Mouse (Mus musculus) MEL (cell line): ENCODE measurements around the gene Gbp8. TPM values are rescaled to one million over a fixed set of nuclear protein-coding genes. Genes with fewer than 3 reads are reported as not detected.
"Not testable (repeated sequence)": the region's sequence is repeated elsewhere in the genome, so short reads cannot be mapped to it uniquely, and the experiment has no call there.

Experiments used
- DNase-seq: peaks from one replicate; pipeline ENCODE4 v3.0.0; 2011; ENCODE audit warnings: low read depth, low spot score
- H3K27ac ChIP-seq: 2 replicates; pipeline ENCODE4 v1.5.1; 2012; ENCODE audit warnings: low read depth, mild to moderate bottlenecking, control low read depth, low read length, moderate library complexity; ENCODE audit not compliant: control insufficient read depth
- H3K27me3 ChIP-seq, 2 experiments: fragments of 150-350 bp in 1 of 2; sonication (generic) in 1 of 2; 2 replicates each; pipeline ENCODE4 v1.6.1; 2012; ENCODE audit warnings: low read length in 2 of 2, mild to moderate bottlenecking in 2 of 2, improper control_type of control experiment in 1 of 2, moderate library complexity in 1 of 2; ENCODE audit not compliant: insufficient read depth in 2 of 2, control insufficient read depth in 1 of 2
- H3K36me3 ChIP-seq, 2 experiments: 2 replicates each; pipeline ENCODE4 v1.6.1; 2012 to 2014; ENCODE audit warnings: low read length in 2 of 2, improper control_type of control experiment in 1 of 2, inconsistent platforms in 1 of 2, mild to moderate bottlenecking in 1 of 2; ENCODE audit not compliant: insufficient read depth in 2 of 2, control insufficient read depth in 1 of 2
- H3K4me1 ChIP-seq, 2 experiments: fragments of 150-350 bp in 1 of 2; sonication (generic) in 1 of 2; 2 replicates each; pipeline ENCODE4 v1.6.1; 2012; ENCODE audit warnings: low read length in 2 of 2, improper control_type of control experiment in 1 of 2, mild to moderate bottlenecking in 1 of 2; ENCODE audit not compliant: insufficient read depth in 2 of 2, control insufficient read depth in 1 of 2
- H3K4me3 ChIP-seq, 2 experiments: fragments of 150-350 bp in 1 of 2; sonication (generic) in 1 of 2; 2 replicates each; pipeline ENCODE4 v1.5.1; 2012; ENCODE audit warnings: low read depth in 2 of 2, low read length in 2 of 2, mild to moderate bottlenecking in 2 of 2, moderate library complexity in 2 of 2, control low read depth in 1 of 2, improper control_type of control experiment in 1 of 2; ENCODE audit not compliant: control insufficient read depth in 1 of 2, insufficient read depth in 1 of 2
- H3K79me2 ChIP-seq: 2 replicates; pipeline ENCODE4 v1.6.1; 2012; ENCODE audit warnings: mild to moderate bottlenecking, low read length, moderate library complexity; ENCODE audit not compliant: control insufficient read depth, poor library complexity, insufficient read depth
- H3K9ac ChIP-seq: 2 replicates; pipeline ENCODE4 v1.6.1; 2012; ENCODE audit warnings: low read depth, mild to moderate bottlenecking, control low read depth, low read length, moderate library complexity; ENCODE audit not compliant: control insufficient read depth, poor library complexity, severe bottlenecking
- H3K9me3 ChIP-seq: fragments of 150-350 bp; sonication (generic); replicated peaks from 2 replicates; pipeline ENCODE4 v1.6.1; 2012; ENCODE audit warnings: mild to moderate bottlenecking, low read length, improper control_type of control experiment, moderate library complexity; ENCODE audit not compliant: insufficient read depth
- BHLHE40 ChIP-seq: IDR thresholded peaks from 2 replicates; pipeline ENCODE4 v1.6.1; 2012; ENCODE audit warnings: low read depth, mild to moderate bottlenecking, inconsistent platforms, low read length, improper control_type of control experiment, borderline replicate concordance
- CHD1 ChIP-seq: IDR thresholded peaks from 2 replicates; pipeline ENCODE4 v1.6.1; 2012; ENCODE audit warnings: low read depth, mild to moderate bottlenecking, inconsistent platforms, low read length, improper control_type of control experiment
- E2F4 ChIP-seq: IDR thresholded peaks from 2 replicates; pipeline ENCODE4 v1.6.1; 2011; ENCODE audit warnings: low read depth, low read length, improper control_type of control experiment, borderline replicate concordance
- JUND ChIP-seq: IDR thresholded peaks from 2 replicates; pipeline ENCODE4 v1.6.1; 2011; ENCODE audit warnings: low read depth, mild to moderate bottlenecking, improper control_type of control experiment, low read length
- KAT2A ChIP-seq: conservative IDR thresholded peaks from 2 replicates; pipeline ENCODE4 v1.6.1; 2012; ENCODE audit warnings: low read depth, low read length, improper control_type of control experiment, inconsistent platforms
- MAFK ChIP-seq: IDR thresholded peaks from 2 replicates; pipeline ENCODE4 v1.6.1; 2011; ENCODE audit warnings: low read depth, mild to moderate bottlenecking, low read length, improper control_type of control experiment, borderline replicate concordance
- MAX ChIP-seq: IDR thresholded peaks from 2 replicates; pipeline ENCODE4 v1.6.1; 2011; ENCODE audit warnings: low read length, improper control_type of control experiment
- MAZ ChIP-seq: IDR thresholded peaks from 2 replicates; pipeline ENCODE4 v1.6.1; 2012; ENCODE audit warnings: low read depth, mild to moderate bottlenecking, inconsistent platforms, low read length, improper control_type of control experiment
- MEF2A ChIP-seq: IDR thresholded peaks from 2 replicates; pipeline ENCODE4 v1.6.1; 2014; ENCODE audit warnings: low read depth, mild to moderate bottlenecking, inconsistent platforms, low read length, improper control_type of control experiment; ENCODE audit not compliant: poor library complexity, insufficient replicate concordance, severe bottlenecking; ENCODE audit errors: extremely low read depth
- MYB ChIP-seq: IDR thresholded peaks from 2 replicates; pipeline ENCODE4 v1.6.1; 2011; ENCODE audit warnings: mild to moderate bottlenecking, low read depth, low read length, improper control_type of control experiment
- NRF1 ChIP-seq: IDR thresholded peaks from 2 replicates; pipeline ENCODE4 v1.6.1; 2014; ENCODE audit warnings: low read depth, mild to moderate bottlenecking, inconsistent platforms, low read length, improper control_type of control experiment, moderate library complexity; ENCODE audit not compliant: poor library complexity, insufficient read depth, severe bottlenecking
- POLR2AphosphoS5 ChIP-seq: IDR thresholded peaks from 2 replicates; pipeline ENCODE4 v1.6.1; 2012; ENCODE audit warnings: low read depth, borderline replicate concordance, mild to moderate bottlenecking, inconsistent platforms, low read length, moderate library complexity, mixed read lengths
- RCOR1 ChIP-seq: IDR thresholded peaks from 2 replicates; pipeline ENCODE4 v1.6.1; 2012; ENCODE audit warnings: low read depth, mild to moderate bottlenecking, inconsistent platforms, low read length, improper control_type of control experiment
- SIN3A ChIP-seq: IDR thresholded peaks from 2 replicates; pipeline ENCODE4 v1.6.1; 2012; ENCODE audit warnings: low read length, improper control_type of control experiment, inconsistent platforms
- SMC3 ChIP-seq: IDR thresholded peaks from 2 replicates; pipeline ENCODE4 v1.6.1; 2011; ENCODE audit warnings: low read depth, low read length, improper control_type of control experiment
- TAL1 ChIP-seq: IDR thresholded peaks from 2 replicates; pipeline ENCODE4 v1.6.1; 2012; ENCODE audit warnings: mild to moderate bottlenecking, inconsistent platforms, low read length, moderate library complexity, mixed read lengths
- TBP ChIP-seq: IDR thresholded peaks from 2 replicates; pipeline ENCODE4 v1.8.0; 2011; ENCODE audit warnings: low read depth, low read length, improper control_type of control experiment
- UBTF ChIP-seq: IDR thresholded peaks from 2 replicates; pipeline ENCODE4 v1.6.1; 2012; ENCODE audit warnings: low read depth, mild to moderate bottlenecking, inconsistent platforms, low read length, improper control_type of control experiment, moderate library complexity, borderline replicate concordance; ENCODE audit not compliant: insufficient read depth
- USF2 ChIP-seq, 2 experiments: IDR thresholded peaks; 2 replicates each; pipeline ENCODE4 v1.6.1; 2011 to 2012; ENCODE audit warnings: improper control_type of control experiment in 2 of 2, low read length in 2 of 2, borderline replicate concordance in 1 of 2, inconsistent platforms in 1 of 2, low read depth in 1 of 2, mild to moderate bottlenecking in 1 of 2; ENCODE audit not compliant: insufficient read depth in 1 of 2
- ZC3H11A ChIP-seq: IDR thresholded peaks from 2 replicates; pipeline ENCODE4 v1.6.1; 2012; ENCODE audit warnings: low read depth, mild to moderate bottlenecking, inconsistent platforms, low read length, improper control_type of control experiment
- ZKSCAN1 ChIP-seq: IDR thresholded peaks from 2 replicates; pipeline ENCODE4 v1.6.1; 2012; ENCODE audit warnings: low read depth, mild to moderate bottlenecking, inconsistent platforms, low read length, improper control_type of control experiment, moderate library complexity
- ZMIZ1 ChIP-seq: IDR thresholded peaks from 2 replicates; pipeline ENCODE4 v1.6.1; 2012; ENCODE audit warnings: low read depth, mild to moderate bottlenecking, inconsistent platforms, low read length, improper control_type of control experiment, moderate library complexity
- polyA plus RNA-seq, 2 experiments: library from polyadenylated mRNA; stranded (reverse) in 1 of 2; unstranded in 1 of 2; fragments of >175 nt in 1 of 2; fragments of >200 nt in 1 of 2; gene quantifications; 2 replicates each; pipeline versions ENCODE4 v1.2.1 to v1.2.4; 2012; ENCODE audit warnings: low replicate concordance in 2 of 2, low read depth in 1 of 2; ENCODE audit not compliant: insufficient read length in 2 of 2, insufficient read depth in 1 of 2, missing spikeins in 1 of 2
- total RNA-seq: library from RNA; depleted of rRNA; stranded (reverse); fragments of 300-350 nt; gene quantifications from 2 replicates; pipeline ENCODE4 v1.2.3, GENCODE M21; 2012

Gene Gbp8
- total and polyA plus RNA-seq, 3 experiments = not detected

GRCm38 (mm10) chr5:105060224-105060623, 79.1 kb downstream of the Gbp8 start:
- Histone ChIP-seq H3K27ac (no peak overlapping the region), H3K9ac (no peak overlapping the region), H3K27me3 (no peaks in the 10 kb centered on the region), H3K79me2 (no peaks in the 10 kb centered on the region), H3K4me1 (no peaks in the 10 kb centered on the region), H3K4me3 (no peak overlapping the region), H3K36me3 (no peaks in the 10 kb centered on the region), H3K9me3 (no peaks in the 10 kb centered on the region)
- TF ChIP-seq CHD1 (no peak), E2F4 (no peak), UBTF (no peak), MAZ (no peak), NRF1 (no peak), KAT2A (no peak), SMC3 (no peak), MYB (no peak), POLR2AphosphoS5 (no peak), ZKSCAN1 (no peak), TBP (no peak), MAX (no peak), USF2 (IDR thresholded peaks at IDR 0.05; ENCODE audit: borderline replicate concordance in 1 of 2, insufficient read depth in 1 of 2, low read depth in 1 of 2, low read length in 2 of 2) (no peak), JUND (no peak), ZC3H11A (no peak), MEF2A (no peak), RCOR1 (no peak), MAFK (no peak), SIN3A (no peak), TAL1 (no peak)
- no peak for DNase-seq

- no peaks in the 10 kb centered on the region for H3K9me3 ChIP-seq
- H3K4me1 ChIP-seq = no peaks in the 10 kb centered on the region
- no peaks in the 10 kb centered on the region for H3K79me2 ChIP-seq
- H3K36me3 ChIP-seq = no peaks in the 10 kb centered on the region
- TF ChIP-seq MEF2A = no peak
- no peak for TF ChIP-seq SMC3
- no peak for TF ChIP-seq NRF1
- TF ChIP-seq ZMIZ1 = no peak
- TF ChIP-seq MAZ = no peak
- no peak for TF ChIP-seq JUND
- TF ChIP-seq BHLHE40 = no peak
- DNase-seq = no peak
- H3K9ac ChIP-seq = no peak overlapping the region
- no peak overlapping the region for H3K4me3 ChIP-seq
- H3K27me3 ChIP-seq = no peaks in the 10 kb centered on the region
- H3K27ac ChIP-seq = no peak overlapping the region
Observed at GRCm38 (mm10) chr5:105055279-105055678, 84.1 kb downstream of the Gbp8 start.

- H3K4me3 ChIP-seq, H3K4me1 ChIP-seq, H3K9me3 ChIP-seq, H3K27ac ChIP-seq, H3K27me3 ChIP-seq, H3K79me2 ChIP-seq, DNase-seq, H3K36me3 ChIP-seq, H3K9ac ChIP-seq: not testable (repeated sequence)
Observed at GRCm38 (mm10) chr5:105053471-105054169, 85.7 kb downstream of the Gbp8 start.
